Mouse (Mus musculus) CH12.LX (cell line): Measurements from ENCODE around the gene Taar8a.

ENCODE experiments used
- CHD1 ChIP-seq: IDR thresholded peaks from 2 replicates; pipeline ENCODE4 v1.6.1; 2012; ENCODE audit warnings: low read depth, low read length, improper control_type of control experiment, inconsistent platforms
- CTCF ChIP-seq, 2 experiments: IDR thresholded peaks in 1 of 2; conservative IDR thresholded peaks in 1 of 2; 2 replicates each; pipeline ENCODE4 v1.5.1; 2011 to 2012; ENCODE audit warnings: low read depth in 2 of 2, low read length in 2 of 2, improper control_type of control experiment in 1 of 2, inconsistent platforms in 1 of 2, mild to moderate bottlenecking in 1 of 2, moderate library complexity in 1 of 2
- EP300 ChIP-seq: IDR thresholded peaks from 2 replicates; pipeline ENCODE4 v1.6.1; 2011; ENCODE audit warnings: low read length, improper control_type of control experiment
- MAX ChIP-seq: IDR thresholded peaks from 2 replicates; pipeline ENCODE4 v1.6.1; 2011; ENCODE audit warnings: low read length, improper control_type of control experiment
- POLR2A ChIP-seq: IDR thresholded peaks from 2 replicates; pipeline ENCODE4 v1.6.1; 2011; ENCODE audit warnings: low read depth, mild to moderate bottlenecking, improper control_type of control experiment, low read length
- RAD21 ChIP-seq: IDR thresholded peaks from 2 replicates; pipeline ENCODE4 v1.6.1; 2011; ENCODE audit warnings: low read depth, mild to moderate bottlenecking, low read length, improper control_type of control experiment, moderate library complexity
- ZMIZ1 ChIP-seq: IDR thresholded peaks from 2 replicates; pipeline ENCODE4 v1.6.1; 2012; ENCODE audit warnings: low read depth, mild to moderate bottlenecking, inconsistent platforms, low read length, improper control_type of control experiment
- ZNF384 ChIP-seq: IDR thresholded peaks from 2 replicates; pipeline ENCODE4 v1.6.1; 2012; ENCODE audit warnings: low read depth, low read length, improper control_type of control experiment, inconsistent platforms

- TF ChIP-seq EP300 (peak; percentile 33; the same call in 1 of the 2 replicates), MAX (no peak), POLR2A (no peak), ZMIZ1 (no peak), CTCF (conservative IDR thresholded peaks at IDR 0.05 in 1 of 2, IDR thresholded peaks at IDR 0.05 in 1 of 2; ENCODE audit: low read depth in 2 of 2, low read length in 2 of 2) (no peak), CHD1 (no peak), RAD21 (no peak), ZNF384 (no peak)
Observed at GRCm38 (mm10) chr10:24031347-24031746, 45.0 kb upstream of the Taar8a start.
